Mouse (Mus musculus): ENCODE measurements at regions not wholly inside any gene's neighbourhood (a gene's known extent, or its start where the extent isn't known, plus 50 kb on each side); places are given as distances from the start of the nearest gene placed in this dataset.
"Not testable (repeated sequence)": the region's sequence is repeated elsewhere in the genome, so short reads cannot be mapped to it uniquely, and the experiment has no call there.

DNA sequence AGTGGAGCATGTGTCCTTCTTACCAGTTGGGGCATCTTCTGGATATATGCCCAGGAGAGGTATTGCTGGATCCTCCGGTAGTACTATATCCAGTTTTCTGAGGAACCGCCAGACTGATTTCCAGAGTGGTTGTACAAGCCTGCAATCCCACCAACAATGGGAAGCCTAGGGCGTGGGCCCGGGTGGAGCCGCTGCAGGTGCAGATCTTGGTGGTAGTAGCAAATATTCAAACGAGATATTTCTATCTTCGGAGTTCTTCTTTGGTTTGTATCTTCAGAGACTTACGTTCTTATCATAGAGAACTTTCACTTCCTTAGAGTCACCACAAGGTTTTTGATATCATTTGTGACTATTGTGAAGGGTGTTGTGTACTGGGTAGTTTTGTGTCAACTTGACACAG lies 60.2 kb upstream of the Btbd35f28 start:
- DNase-seq (ENCODE audit: low spot score in 2 of 2) = peak; percentile 2 to 3
- intact Hi-C loops (cut with DNase I) = not testable (repeated sequence)

All from left cerebral cortex, postnatal 36 days (tissue).